Mouse (Mus musculus) heart, embryonic 10.5 days (tissue): ENCODE measurements around the gene Meiob. TPM values are rescaled to one million over a fixed set of nuclear protein-coding genes. Genes with fewer than 3 reads are reported as not detected.

Experiments used
- DNase-seq: peaks from one replicate; pipeline ENCODE4 v3.0.0-alpha.2; 2017; ENCODE audit warnings: low spot score
- H3K27ac ChIP-seq: fragments of 300-500 bp; sonication (generic); 2 replicates; pipeline ENCODE4 v1.5.1; 2016; ENCODE audit warnings: mild to moderate bottlenecking
- H3K27me3 ChIP-seq: fragments of 300-500 bp; sonication (generic); 2 replicates; pipeline ENCODE4 v1.6.1; 2016; ENCODE audit warnings: mild to moderate bottlenecking; ENCODE audit not compliant: poor library complexity, insufficient read depth, severe bottlenecking
- H3K36me3 ChIP-seq: fragments of 300-500 bp; sonication (generic); 2 replicates; pipeline ENCODE4 v1.6.1; 2016; ENCODE audit warnings: mild to moderate bottlenecking, moderate library complexity
- H3K4me1 ChIP-seq: fragments of 300-500 bp; sonication (generic); 2 replicates; pipeline ENCODE4 v1.6.1; 2016; ENCODE audit warnings: mild to moderate bottlenecking
- H3K4me3 ChIP-seq: fragments of 300-500 bp; sonication (generic); 2 replicates; pipeline ENCODE4 v1.5.1; 2016; ENCODE audit warnings: mild to moderate bottlenecking, moderate library complexity
- H3K9me3 ChIP-seq: fragments of 300-500 bp; sonication (generic); 2 replicates; pipeline ENCODE4 v1.6.1; 2016; ENCODE audit warnings: mild to moderate bottlenecking, moderate library complexity
- WGBS: fragments of 180-500 bp; shearing (Covaris S2); methylation state at CpG from one replicate; pipeline ENCODE4 v1.1.7; 2016; 5-methylcytosine and 5-hydroxymethylcytosine counted together
- polyA plus RNA-seq: library from polyadenylated mRNA; unstranded; fragments of >200 nt; fragmentation: Nextera tagmentation; extraction: Ambion mirVana; gene quantifications from 2 replicates; pipeline ENCODE4 v1.2.1, GENCODE M21; 2016

Gene Meiob
- polyA plus RNA-seq, 1 experiment from 2014 or later, result not detected

GRCm38 (mm10) chr17:24796969-24797368 lies 7.1 kb upstream of the Meiob start:
- DNase-seq, result peak; percentile 25
- Histone ChIP-seq H3K4me3 (no peak overlapping the region), H3K36me3 (no peaks in the 10 kb centered on the region), H3K4me1 (peaks cover 8% of the 10 kb centered on the region; the same call in 1 of the 2 replicates), H3K27ac (no peak overlapping the region), H3K27me3 (no peaks in the 10 kb centered on the region), H3K9me3 (no peaks in the 10 kb centered on the region)
- 70% methylated on average over 3 of the region's 3 CpGs for WGBS

- no peak overlapping the region for H3K27ac ChIP-seq
- peak; percentile 54 for DNase-seq
- H3K9me3 ChIP-seq, result no peaks in the 10 kb centered on the region
- H3K4me3 ChIP-seq, result no peak overlapping the region
- H3K27me3 ChIP-seq, result peaks cover 5% of the 10 kb centered on the region; the same call in 1 of the 2 replicates
- H3K36me3 ChIP-seq, result no peaks in the 10 kb centered on the region
- H3K4me1 ChIP-seq, result peaks cover 8% of the 10 kb centered on the region; the same call in 1 of the 2 replicates
- 55% methylated on average over 9 of the region's 9 CpGs for WGBS
Measured at GRCm38 (mm10) chr17:24798229-24798628, 5.9 kb upstream of the Meiob start.

- Histone ChIP-seq H3K4me3 (no peak overlapping the region), H3K27me3 (peaks cover 9% of the 10 kb centered on the region; the same call in 1 of the 2 replicates), H3K9me3 (no peaks in the 10 kb centered on the region), H3K36me3 (no peaks in the 10 kb centered on the region), H3K4me1 (peaks cover 15% of the 10 kb centered on the region), H3K27ac (no peak overlapping the region)
- DNase-seq, result no peak
- WGBS, result 87% methylated on average over 4 of the region's 4 CpGs
Measured at GRCm38 (mm10) chr17:24799476-24799875, 4.6 kb upstream of the Meiob start.

- Histone ChIP-seq H3K9me3 (no peaks in the 10 kb centered on the region), H3K36me3 (no peaks in the 10 kb centered on the region), H3K27me3 (peaks cover 19% of the 10 kb centered on the region), H3K4me1 (peaks cover 18% of the 10 kb centered on the region), H3K27ac (no peak overlapping the region), H3K4me3 (no peak overlapping the region)
- DNase-seq, result peak; percentile 9
- WGBS, result 65% methylated on average over 3 of the region's 3 CpGs
Measured at GRCm38 (mm10) chr17:24800524-24800923, 3.6 kb upstream of the Meiob start.

GRCm38 (mm10) chr17:24811211-24811610 lies 7.1 kb downstream of the Meiob start:
- Histone ChIP-seq H3K27me3 (peaks cover 25% of the 10 kb centered on the region), H3K4me3 (no peak overlapping the region), H3K36me3 (no peaks in the 10 kb centered on the region), H3K4me1 (no peaks in the 10 kb centered on the region), H3K9me3 (no peaks in the 10 kb centered on the region), H3K27ac (no peak overlapping the region)
- no peak for DNase-seq
- WGBS, result 75% methylated on average over 3 of the region's 3 CpGs

GRCm38 (mm10) chr17:24812215-24812614 lies 8.1 kb downstream of the Meiob start:
- Histone ChIP-seq H3K27ac (no peak overlapping the region), H3K4me3 (no peak overlapping the region)
- WGBS, result 34% methylated on average over 2 of the region's 2 CpGs

GRCm38 (mm10) chr17:24815256-24815655 lies 11.2 kb downstream of the Meiob start:
- H3K9me3 ChIP-seq, result no peaks in the 10 kb centered on the region
- no peak overlapping the region for H3K4me3 ChIP-seq
- no peak overlapping the region for H3K27ac ChIP-seq
- WGBS, result 83% methylated on average over 5 of the region's 5 CpGs
- no peaks in the 10 kb centered on the region for H3K36me3 ChIP-seq
- H3K27me3 ChIP-seq, result peaks cover 5% of the 10 kb centered on the region; the same call in 1 of the 2 replicates
- no peak for DNase-seq
- H3K4me1 ChIP-seq, result no peaks in the 10 kb centered on the region

More at GRCm38 (mm10) chr17:24812215-24812614, 8.1 kb downstream of the Meiob start:
- no peaks in the 10 kb centered on the region for H3K9me3 ChIP-seq
- H3K36me3 ChIP-seq, result no peaks in the 10 kb centered on the region
- peaks cover 15% of the 10 kb centered on the region for H3K27me3 ChIP-seq
- H3K4me1 ChIP-seq, result no peaks in the 10 kb centered on the region
- no peak for DNase-seq

- H3K4me3 ChIP-seq, result no peak overlapping the region
- H3K27me3 ChIP-seq, result peaks cover 5% of the 10 kb centered on the region; the same call in 1 of the 2 replicates
- H3K27ac ChIP-seq, result no peak overlapping the region
- no peaks in the 10 kb centered on the region for H3K4me1 ChIP-seq
- DNase-seq, result no peak
- 28% methylated on average over 1 of the region's 1 CpGs for WGBS
- H3K36me3 ChIP-seq, result no peaks in the 10 kb centered on the region
- no peaks in the 10 kb centered on the region for H3K9me3 ChIP-seq
Measured at GRCm38 (mm10) chr17:24817503-24817902, 13.4 kb downstream of the Meiob start.

GRCm38 (mm10) chr17:24818172-24818571 lies 14.1 kb downstream of the Meiob start:
- DNase-seq, result no peak
- H3K27me3 ChIP-seq, result peaks cover 4% of the 10 kb centered on the region; the same call in 1 of the 2 replicates
- H3K9me3 ChIP-seq, result no peaks in the 10 kb centered on the region
- no peaks in the 10 kb centered on the region for H3K36me3 ChIP-seq
- WGBS, result 52% methylated on average over 6 of the region's 6 CpGs
- no peak overlapping the region for H3K27ac ChIP-seq
- no peak overlapping the region for H3K4me3 ChIP-seq
- H3K4me1 ChIP-seq, result no peaks in the 10 kb centered on the region

GRCm38 (mm10) chr17:24819469-24819868 lies 15.4 kb downstream of the Meiob start:
- no peak overlapping the region for H3K27ac ChIP-seq
- no peak for DNase-seq
- H3K4me3 ChIP-seq, result no peak overlapping the region
- WGBS, result 65% methylated on average over 2 of the region's 2 CpGs
- H3K36me3 ChIP-seq, result no peaks in the 10 kb centered on the region
- no peaks in the 10 kb centered on the region for H3K4me1 ChIP-seq
- no peaks in the 10 kb centered on the region for H3K9me3 ChIP-seq
- H3K27me3 ChIP-seq, result peaks cover 3% of the 10 kb centered on the region; the same call in 1 of the 2 replicates

GRCm38 (mm10) chr17:24821351-24822280 lies 17.5 kb downstream of the Meiob start:
- H3K27me3 ChIP-seq, result peaks cover 16% of the 10 kb centered on the region; the same call in 1 of the 2 replicates
- H3K9me3 ChIP-seq, result no peaks in the 10 kb centered on the region
- H3K4me3 ChIP-seq, result no peak overlapping the region
- 48% methylated on average over 3 of the region's 3 CpGs for WGBS
- H3K27ac ChIP-seq, result no peak overlapping the region
- H3K36me3 ChIP-seq, result no peaks in the 10 kb centered on the region
- H3K4me1 ChIP-seq, result no peaks in the 10 kb centered on the region
- DNase-seq, result no peak

GRCm38 (mm10) chr17:24839842-24840241 lies 35.8 kb downstream of the Meiob start, which contains the start of gene Hagh:
TSS of gene Hagh (plus strand) at chr17:24840143.
- Histone ChIP-seq H3K27ac (no peak within 1 kb of the TSS), H3K36me3 (no peaks in the 10 kb centered on the region), H3K27me3 (peaks cover 17% of the 10 kb centered on the region), H3K4me1 (no peaks in the 10 kb centered on the region), H3K4me3 (no peak within 1 kb of the TSS), H3K9me3 (no peaks in the 10 kb centered on the region)
- DNase-seq, result no peak
- 56% methylated on average over 8 of the region's 8 CpGs for WGBS

GRCm38 (mm10) chr17:24840341-24840740 lies 36.3 kb downstream of the Meiob start:
- Histone ChIP-seq H3K4me3 (no peak overlapping the region), H3K27ac (no peak overlapping the region), H3K9me3 (no peaks in the 10 kb centered on the region), H3K27me3 (peaks cover 17% of the 10 kb centered on the region), H3K36me3 (no peaks in the 10 kb centered on the region), H3K4me1 (no peaks in the 10 kb centered on the region)
- 47% methylated on average over 5 of the region's 5 CpGs for WGBS
- DNase-seq, result no peak
